Mouse (Mus musculus) cerebellum, adult 2 months (tissue): ENCODE results near the gene Grin2c.

ENCODE experiments used
- CTCF ChIP-seq: fragments of 200-500 bp; IDR thresholded peaks from 2 replicates; pipeline ENCODE4 v1.5.1; 2011; ENCODE audit warnings: low read depth, mild to moderate bottlenecking, control low read depth, low read length, moderate library complexity, borderline replicate concordance; ENCODE audit not compliant: insufficient read depth
- POLR2A ChIP-seq: fragments of 200-500 bp; IDR thresholded peaks from 2 replicates; pipeline ENCODE4 v1.6.1; 2011; ENCODE audit warnings: low read length, control low read depth, borderline replicate concordance; ENCODE audit not compliant: insufficient read depth

DNA sequence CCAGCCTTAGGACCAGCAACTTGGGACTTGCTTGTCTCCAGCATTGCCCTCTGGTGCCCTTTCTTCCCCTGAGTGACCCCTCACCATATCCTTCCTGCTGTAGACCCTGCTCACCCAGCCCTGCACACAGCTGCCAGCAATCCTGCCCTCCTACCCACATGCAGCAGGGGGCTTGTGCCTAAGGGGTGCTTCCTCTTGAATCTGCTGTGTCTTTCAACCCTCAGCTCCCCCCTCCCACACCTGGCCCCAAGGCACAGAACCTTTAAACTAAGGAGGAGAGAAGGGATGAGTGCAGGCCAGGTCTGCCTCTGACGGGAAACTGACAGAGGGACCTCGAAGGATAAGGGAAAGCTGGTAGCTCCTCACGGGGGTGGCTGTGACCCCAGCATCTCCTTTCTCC is 24.3 kb downstream of the Grin2c start:
- TF ChIP-seq CTCF (no peak), POLR2A (no peak)
